Mouse (Mus musculus): Measurements from ENCODE around the gene Gtsf1. TPM values are rescaled to one million over a fixed set of nuclear protein-coding genes. Genes with fewer than 3 reads are reported as not detected.

The Gtsf1 gene
- polyA plus RNA-seq, 1 experiment = 0.71 TPM

- Histone ChIP-seq H3K79me2 (ENCODE audit: control insufficient read depth, insufficient read depth) (peaks cover 56% of the 10 kb centered on the region), H3K36me3 (ENCODE audit: control insufficient read depth, insufficient read depth) (peaks cover 41% of the 10 kb centered on the region), H3K4me2 (ENCODE audit: low read depth) (peak overlapping the region; percentile 78), H3K4me3 (no peak overlapping the region), H3K27me3 (ENCODE audit: control insufficient read depth, insufficient read depth, insufficient read length) (no peaks in the 10 kb centered on the region), H3ac (ENCODE audit: control insufficient read depth, insufficient read length) (no peak overlapping the region)
- TF ChIP-seq MYOD1 (IDR thresholded peaks at IDR 0.05; ENCODE audit: control insufficient read depth in 1 of 3, insufficient read length in 2 of 3, low read depth in 2 of 3) (peak in 2 of 3 experiments; percentile 3 to 22), USF1 (IDR thresholded peaks at IDR 0.05; ENCODE audit: low read depth) (peak; percentile 9), POLR2AphosphoS2 (IDR thresholded peaks at IDR 0.05; ENCODE audit: insufficient read length, low read depth) (no peak), CEBPB (IDR thresholded peaks at IDR 0.05; ENCODE audit: insufficient read depth, poor library complexity, severe bottlenecking) (no peak), SRF (IDR thresholded peaks at IDR 0.05; ENCODE audit: control insufficient read depth, insufficient read length, low read depth) (no peak), TCF3 (IDR thresholded peaks at IDR 0.05; ENCODE audit: insufficient read length, low read depth) (no peak), E2F4 (IDR thresholded peaks at IDR 0.05; ENCODE audit: insufficient read depth) (no peak), MAX (IDR thresholded peaks at IDR 0.05; ENCODE audit: low read depth) (peak; percentile 46), MYOG (IDR thresholded peaks at IDR 0.05; ENCODE audit: control insufficient read depth in 1 of 3, insufficient read depth in 1 of 3, insufficient read length in 2 of 3, low read depth in 2 of 3) (peak in 1 of 3 experiments; percentile 25)
Observed at GRCm38 (mm10) chr15:103358278-103359121, 71.8 kb downstream of the Gtsf1 start.

DNA sequence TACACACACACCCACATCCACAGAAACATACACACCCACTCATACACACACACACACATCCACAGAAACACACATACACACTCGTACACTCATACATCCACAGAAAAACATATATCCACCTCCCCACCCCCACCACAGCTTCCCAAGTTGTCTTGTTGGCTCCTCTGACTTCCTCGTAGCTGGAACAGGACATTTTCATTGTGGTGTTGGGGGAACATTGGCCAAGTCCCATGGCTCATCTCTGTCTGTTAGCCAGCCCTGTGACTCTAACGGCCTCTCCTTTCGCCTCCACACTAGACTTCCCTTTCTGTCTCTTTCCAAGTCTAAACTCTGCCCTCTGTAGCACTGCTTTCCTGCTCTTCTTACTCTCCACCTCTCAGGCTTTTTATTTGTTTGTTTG is 72.5 kb downstream of the Gtsf1 start:
- no peaks in the 10 kb centered on the region for H3K27me3 ChIP-seq (ENCODE audit: control insufficient read depth, insufficient read depth, insufficient read length)
- peaks cover 46% of the 10 kb centered on the region for H3K36me3 ChIP-seq (ENCODE audit: control insufficient read depth, insufficient read depth)
- peak overlapping the region; percentile 78 for H3K4me2 ChIP-seq (ENCODE audit: low read depth)
- no peak for TF ChIP-seq MAX (IDR thresholded peaks at IDR 0.05; ENCODE audit: low read depth)
- no peak for TF ChIP-seq POLR2A (IDR thresholded peaks at IDR 0.05; ENCODE audit: insufficient read length, low read depth)
- H3ac ChIP-seq (ENCODE audit: control insufficient read depth, insufficient read length) = no peak overlapping the region
- H3K4me3 ChIP-seq = no peak overlapping the region
- peaks cover 49% of the 10 kb centered on the region for H3K79me2 ChIP-seq (ENCODE audit: control insufficient read depth, insufficient read depth)

DNA sequence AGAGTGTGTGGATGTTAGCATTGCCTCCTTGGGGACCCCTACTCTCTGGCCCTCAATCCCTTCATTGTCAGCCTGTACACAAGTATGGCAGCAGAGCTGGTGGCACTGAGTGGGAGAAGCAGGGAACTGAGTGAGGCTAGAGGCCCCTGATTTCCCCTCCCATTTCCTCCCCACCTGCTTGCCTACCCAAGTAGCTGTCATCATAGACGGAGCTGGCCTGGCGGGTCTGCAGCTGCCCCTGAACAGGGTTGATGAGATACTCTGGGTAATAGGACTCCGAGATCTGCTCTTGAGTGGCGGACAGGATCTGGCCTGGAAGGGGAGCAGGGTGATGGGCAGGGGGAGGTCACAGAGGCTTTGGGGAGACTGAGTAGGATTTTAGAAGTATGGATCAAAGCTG is 74.1 kb downstream of the Gtsf1 start:
- peaks cover 32% of the 10 kb centered on the region for H3K79me2 ChIP-seq (ENCODE audit: control insufficient read depth, insufficient read depth)
- no peak for TF ChIP-seq SRF (IDR thresholded peaks at IDR 0.05; ENCODE audit: control insufficient read depth, insufficient read length, low read depth)
- peak in 2 of 3 experiments; percentile 26 to 80 for TF ChIP-seq MYOD1 (IDR thresholded peaks at IDR 0.05; ENCODE audit: control insufficient read depth in 1 of 3, insufficient read length in 2 of 3, low read depth in 2 of 3)
- TF ChIP-seq MYOG (IDR thresholded peaks at IDR 0.05; ENCODE audit: control insufficient read depth in 1 of 3, insufficient read depth in 1 of 3, insufficient read length in 2 of 3, low read depth in 2 of 3) = peak in 2 of 3 experiments; percentile 9 to 73
- H3ac ChIP-seq (ENCODE audit: control insufficient read depth, insufficient read length) = no peak overlapping the region
- H3K36me3 ChIP-seq (ENCODE audit: control insufficient read depth, insufficient read depth) = peaks cover 60% of the 10 kb centered on the region
- H3K4me2 ChIP-seq (ENCODE audit: low read depth) = peak overlapping the region; percentile 28
- H3K27me3 ChIP-seq (ENCODE audit: control insufficient read depth, insufficient read depth, insufficient read length) = no peaks in the 10 kb centered on the region
- no peak overlapping the region for H3K4me3 ChIP-seq

DNA sequence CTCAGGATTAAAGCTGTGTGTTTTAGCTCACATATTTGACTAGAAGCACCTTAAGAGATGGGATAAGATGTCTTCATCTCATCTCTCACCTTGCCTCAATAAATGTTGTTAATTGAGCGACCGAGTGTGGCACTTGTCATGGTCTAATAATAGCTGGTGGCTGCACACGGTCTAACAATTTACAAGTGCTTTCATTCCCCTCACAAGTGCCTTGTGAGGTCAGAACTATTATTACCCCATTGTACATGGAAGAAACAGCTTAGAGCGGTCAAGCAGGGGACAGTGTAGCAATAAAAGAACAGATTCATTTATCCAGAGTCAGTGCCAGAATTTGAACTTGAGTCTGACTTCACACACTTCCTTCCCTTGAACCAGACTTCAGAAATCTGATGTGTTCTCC is 74.8 kb downstream of the Gtsf1 start:
- Histone ChIP-seq H3K4me2 (ENCODE audit: low read depth) (peak overlapping the region; percentile 28), H3K36me3 (ENCODE audit: control insufficient read depth, insufficient read depth) (peaks cover 68% of the 10 kb centered on the region), H3K79me2 (ENCODE audit: control insufficient read depth, insufficient read depth) (peaks cover 25% of the 10 kb centered on the region), H3K4me3 (no peak overlapping the region), H3ac (ENCODE audit: control insufficient read depth, insufficient read length) (no peak overlapping the region), H3K27me3 (ENCODE audit: control insufficient read depth, insufficient read depth, insufficient read length) (no peaks in the 10 kb centered on the region)
- TF ChIP-seq SRF (IDR thresholded peaks at IDR 0.05; ENCODE audit: control insufficient read depth, insufficient read length, low read depth) (no peak), REST (IDR thresholded peaks at IDR 0.05; ENCODE audit: insufficient read depth, insufficient read length) (no peak), MYOD1 (IDR thresholded peaks at IDR 0.05; ENCODE audit: control insufficient read depth in 1 of 3, insufficient read length in 2 of 3, low read depth in 2 of 3) (no peak), TCF12 (IDR thresholded peaks at IDR 0.05; ENCODE audit: insufficient read depth, poor library complexity, severe bottlenecking) (no peak), POLR2A (IDR thresholded peaks at IDR 0.05; ENCODE audit: insufficient read length, low read depth) (no peak), POLR2AphosphoS2 (IDR thresholded peaks at IDR 0.05; ENCODE audit: insufficient read length, low read depth) (no peak), CEBPB (IDR thresholded peaks at IDR 0.05; ENCODE audit: insufficient read depth, poor library complexity, severe bottlenecking) (no peak), E2F4 (IDR thresholded peaks at IDR 0.05; ENCODE audit: insufficient read depth) (no peak), USF1 (IDR thresholded peaks at IDR 0.05; ENCODE audit: low read depth) (no peak), MAX (IDR thresholded peaks at IDR 0.05; ENCODE audit: low read depth) (no peak), MYOG (IDR thresholded peaks at IDR 0.05; ENCODE audit: control insufficient read depth in 1 of 3, insufficient read depth in 1 of 3, insufficient read length in 2 of 3, low read depth in 2 of 3) (no peak)

- H3K36me3 ChIP-seq (ENCODE audit: control insufficient read depth, insufficient read depth) = peaks cover 75% of the 10 kb centered on the region
- H3K4me3 ChIP-seq = no peak overlapping the region
- H3K27me3 ChIP-seq (ENCODE audit: control insufficient read depth, insufficient read depth, insufficient read length) = no peaks in the 10 kb centered on the region
- H3K4me2 ChIP-seq (ENCODE audit: low read depth) = no peak overlapping the region
- peaks cover 19% of the 10 kb centered on the region for H3K79me2 ChIP-seq (ENCODE audit: control insufficient read depth, insufficient read depth)
- no peak overlapping the region for H3ac ChIP-seq (ENCODE audit: control insufficient read depth, insufficient read length)
- TF ChIP-seq SRF (IDR thresholded peaks at IDR 0.05; ENCODE audit: control insufficient read depth, insufficient read length, low read depth) = no peak
- TF ChIP-seq CEBPB (IDR thresholded peaks at IDR 0.05; ENCODE audit: insufficient read depth, poor library complexity, severe bottlenecking) = no peak
- TF ChIP-seq USF1 (IDR thresholded peaks at IDR 0.05; ENCODE audit: low read depth) = no peak
- TF ChIP-seq POLR2AphosphoS2 (IDR thresholded peaks at IDR 0.05; ENCODE audit: insufficient read length, low read depth) = no peak
- TF ChIP-seq MAX (IDR thresholded peaks at IDR 0.05; ENCODE audit: low read depth) = no peak
- TF ChIP-seq REST (IDR thresholded peaks at IDR 0.05; ENCODE audit: insufficient read depth, insufficient read length) = no peak
- no peak for TF ChIP-seq TCF12 (IDR thresholded peaks at IDR 0.05; ENCODE audit: insufficient read depth, poor library complexity, severe bottlenecking)
- TF ChIP-seq MYOG (IDR thresholded peaks at IDR 0.05; ENCODE audit: control insufficient read depth in 1 of 3, insufficient read depth in 1 of 3, insufficient read length in 2 of 3, low read depth in 2 of 3) = no peak
- no peak for TF ChIP-seq E2F4 (IDR thresholded peaks at IDR 0.05; ENCODE audit: insufficient read depth)
- TF ChIP-seq POLR2A (IDR thresholded peaks at IDR 0.05; ENCODE audit: insufficient read length, low read depth) = no peak
- TF ChIP-seq MYOD1 (IDR thresholded peaks at IDR 0.05; ENCODE audit: control insufficient read depth in 1 of 3, insufficient read length in 2 of 3, low read depth in 2 of 3) = no peak
- TF ChIP-seq TCF3 (IDR thresholded peaks at IDR 0.05; ENCODE audit: insufficient read length, low read depth) = no peak
Observed at GRCm38 (mm10) chr15:103354690-103355089, 75.6 kb downstream of the Gtsf1 start.
